ENCODE assay signal across 8 mouse cellular contexts in genomic region chr4:33587666-33588065, GRCm38 (mm10).
A peak's percentile ranks its signal among the peaks of the same experiment; 100 is the strongest.
DNase-seq lines count a peak whose midpoint lies in the region; ATAC-seq and TF ChIP-seq lines count a peak whose summit lies in the region.

No protein-coding gene starts in this region.

- H3K27ac ChIP-seq in stomach, embryonic 15.5 days = no peak overlapping the region
- no peak overlapping the region for H3K27ac ChIP-seq in stomach, postnatal 0 days (replicated peaks)
- no peak overlapping the region for H3K27ac ChIP-seq in lung, postnatal 0 days (ENCODE audit: low read length)

- no peak for TF ChIP-seq EP300 in stomach, postnatal 0 days (optimal IDR thresholded peaks at IDR 0.05)
- peak; percentile 35; the same call in 1 of the 2 replicates for TF ChIP-seq EP300 in lung, postnatal 0 days (IDR thresholded peaks at IDR 0.05)

- H3K27me3 ChIP-seq in stomach, embryonic 15.5 days (replicated peaks) = no peaks in the 10 kb centered on the region
- H3K27me3 ChIP-seq in stomach, postnatal 0 days (ENCODE audit: control insufficient read depth, insufficient read depth, low read length) = no peaks in the 10 kb centered on the region
- H3K27me3 ChIP-seq in lung, postnatal 0 days (replicated peaks; ENCODE audit: insufficient read depth, low read length) = no peaks in the 10 kb centered on the region

- DNase-seq in adrenal gland, postnatal 36 days = peak; percentile 9 to 20
- DNase-seq in adrenal gland, postnatal 25 days = no peak
- DNase-seq in stomach, postnatal 0 days (ENCODE audit: low spot score) = no peak
- DNase-seq in heart, adult 18-20 months = peak; percentile 47 to 61
- DNase-seq in lung, postnatal 0 days (ENCODE audit: low spot score) = peak; percentile 56
- no peak for DNase-seq in kidney, adult 8-10 months
- DNase-seq in kidney, postnatal 25 days = no peak

- H3K4me2 ChIP-seq in stomach, embryonic 15.5 days = no peak overlapping the region
- no peak overlapping the region for H3K4me2 ChIP-seq in stomach, postnatal 0 days (replicated peaks; ENCODE audit: low read depth)
- 0 out of 2 replicates have a peak overlapping the region, but pooled peaks have one; percentile 40 for H3K4me2 ChIP-seq in lung, postnatal 0 days (replicated peaks; ENCODE audit: low read depth, low read length)

- no peak overlapping the region for H3K9ac ChIP-seq in stomach, embryonic 15.5 days
- no peak overlapping the region for H3K9ac ChIP-seq in stomach, postnatal 0 days (ENCODE audit: low read length)
- H3K9ac ChIP-seq in lung, postnatal 0 days (replicated peaks; ENCODE audit: low read depth) = no peak overlapping the region

- 0 out of 2 replicates have a peak, but pooled peaks have one; percentile 23 for ATAC-seq in stomach, embryonic 15.5 days (ENCODE audit: insufficient read depth, low FRiP score, low read depth)
- ATAC-seq in stomach, postnatal 0 days (ENCODE audit: low FRiP score, low TSS enrichment) = no peak; the same call in 1 of the 2 replicates
- peak; percentile 76 for ATAC-seq in lung, postnatal 0 days

- H3K9me3 ChIP-seq in stomach, embryonic 15.5 days = no peaks in the 10 kb centered on the region
- no peaks in the 10 kb centered on the region for H3K9me3 ChIP-seq in stomach, postnatal 0 days (ENCODE audit: control insufficient read depth, low read length)
- H3K9me3 ChIP-seq in lung, postnatal 0 days (ENCODE audit: low read length) = no peaks in the 10 kb centered on the region

- WGBS in stomach, embryonic 15.5 days = 77% methylated on average over 11 of the region's 11 CpGs
- 70% methylated on average over 11 of the region's 11 CpGs for WGBS in stomach, postnatal 0 days
- WGBS in lung, postnatal 0 days = 43% methylated on average over 11 of the region's 11 CpGs

- peaks cover 12% of the 10 kb centered on the region for H3K4me1 ChIP-seq in stomach, embryonic 15.5 days
- H3K4me1 ChIP-seq in stomach, postnatal 0 days (replicated peaks; ENCODE audit: control insufficient read depth, insufficient read depth) = 0 out of 2 replicates have a peak, but pooled peaks cover 2% of the 10 kb centered on the region
- H3K4me1 ChIP-seq in lung, postnatal 0 days (ENCODE audit: insufficient read depth, low read depth, low read length) = peaks cover 9% of the 10 kb centered on the region; the same call in 1 of the 2 replicates

- no peaks in the 10 kb centered on the region for H3K36me3 ChIP-seq in stomach, embryonic 15.5 days
- H3K36me3 ChIP-seq in stomach, postnatal 0 days (ENCODE audit: control insufficient read depth, insufficient read depth, low read length) = no peaks in the 10 kb centered on the region
- H3K36me3 ChIP-seq in lung, postnatal 0 days (ENCODE audit: insufficient read depth, low read length) = no peaks in the 10 kb centered on the region

- TF ChIP-seq CTCF in stomach, postnatal 0 days (IDR thresholded peaks at IDR 0.05; ENCODE audit: low read depth) = no peak
- no peak for TF ChIP-seq CTCF in lung, postnatal 0 days (IDR thresholded peaks at IDR 0.05)

- H3K4me3 ChIP-seq in stomach, embryonic 15.5 days (replicated peaks) = no peak overlapping the region
- H3K4me3 ChIP-seq in stomach, postnatal 0 days (ENCODE audit: low read depth, low read length) = no peak overlapping the region
- H3K4me3 ChIP-seq in lung, postnatal 0 days (ENCODE audit: low read depth, low read length) = no peak overlapping the region

Comparison
In these comparisons a context has a peak if more than half of its experiments do, and no peak if none do; other contexts are left out.
1. DNase-seq: peak in adrenal gland, postnatal 36 days (2 of 2), heart, adult 18-20 months (2 of 2) and lung, postnatal 0 days (single experiment); none in adrenal gland, postnatal 25 days (single experiment), stomach, postnatal 0 days (single experiment), kidney, adult 8-10 months (0 of 2) and kidney, postnatal 25 days (0 of 2).